10 mouse cellular contexts compared by ENCODE assay signal in genomic region chr8:121234915-121235314, GRCm38 (mm10).
DNase-seq lines count a peak whose midpoint lies in the region; ATAC-seq and TF ChIP-seq lines count a peak whose summit lies in the region.
"Had no signal": no experiment of that assay in that cellular context is flagged by ENCODE, and none has a peak within 500 bp of the region (broad histone marks: within the 10 kb centered on the region; RNA-seq: fewer than 3 reads in every experiment).

No protein-coding gene starts in this region.

- no peak overlapping the region for H3K27ac ChIP-seq in intestine, postnatal 0 days (ENCODE audit: low read depth, low read length)
- no peak overlapping the region for H3K27ac ChIP-seq in intestine, embryonic 15.5 days
- no peak overlapping the region for H3K27ac ChIP-seq in bone marrow, adult 2 months (ENCODE audit: control insufficient read depth, insufficient read depth, low read depth, low read length, poor library complexity)
- H3K27ac ChIP-seq: neural tube, embryonic 12.5 days had no signal

- 70% methylated on average over 7 of the region's 7 CpGs for WGBS in intestine, postnatal 0 days
- WGBS in intestine, embryonic 15.5 days = 69% methylated on average over 7 of the region's 7 CpGs
- 64% methylated on average over 7 of the region's 7 CpGs for WGBS in bone marrow, adult 2 months

- ATAC-seq in intestine, postnatal 0 days = no peak
- ATAC-seq in intestine, embryonic 15.5 days = no peak

- no peak overlapping the region for H3ac ChIP-seq in C2C12 (ENCODE audit: control insufficient read depth, insufficient read length, low read depth)

- no peaks in the 10 kb centered on the region for H3K36me3 ChIP-seq in intestine, postnatal 0 days (ENCODE audit: control insufficient read depth, insufficient read depth)
- H3K36me3 ChIP-seq in intestine, embryonic 15.5 days = no peaks in the 10 kb centered on the region
- no peaks in the 10 kb centered on the region for H3K36me3 ChIP-seq in C2C12 (ENCODE audit: control insufficient read depth, insufficient read depth)
- H3K36me3 ChIP-seq: neural tube, embryonic 12.5 days had no signal

- no peak for TF ChIP-seq POLR2A in bone marrow, adult 2 months (IDR thresholded peaks at IDR 0.05; ENCODE audit: borderline replicate concordance, control insufficient read depth, low read depth, low read length)

- no peak overlapping the region for H3K4me3 ChIP-seq in intestine, postnatal 0 days (ENCODE audit: low read depth, low read length)
- H3K4me3 ChIP-seq in intestine, embryonic 15.5 days (replicated peaks) = no peak overlapping the region
- no peak overlapping the region for H3K4me3 ChIP-seq in C2C12 (ENCODE audit: insufficient read depth, poor library complexity, severe bottlenecking)
- H3K4me3 ChIP-seq in bone marrow, adult 2 months (replicated peaks; ENCODE audit: control insufficient read depth, low read depth, low read length) = no peak overlapping the region
- H3K4me3 ChIP-seq: erythroblast, embryonic 14.5 days; neural tube, embryonic 12.5 days had no signal

- peak; percentile 73 for TF ChIP-seq CTCF in intestine, postnatal 0 days (IDR thresholded peaks at IDR 0.05; ENCODE audit: low read depth)
- TF ChIP-seq CTCF in C2C12 (IDR thresholded peaks at IDR 0.05; ENCODE audit: control insufficient read depth, insufficient read depth, insufficient read length) = peak; percentile 65
- TF ChIP-seq CTCF in bone marrow, adult 2 months (IDR thresholded peaks at IDR 0.05; ENCODE audit: control insufficient read depth, insufficient read depth, low read length) = peak; percentile 61

- DNase-seq in lung, postnatal 36 days = peak; percentile 11
- DNase-seq in right cerebral cortex, postnatal 10 days (ENCODE audit: low spot score in 2 of 2) = no peak
- DNase-seq in gastrocnemius, adult 18-20 months (ENCODE audit: low spot score) = no peak
- no peak for DNase-seq in urinary bladder, postnatal 4 days (ENCODE audit: low spot score in 2 of 2)

- 0 out of 2 replicates have a peak, but pooled peaks cover 3% of the 10 kb centered on the region for H3K27me3 ChIP-seq in intestine, postnatal 0 days (replicated peaks; ENCODE audit: control insufficient read depth, insufficient read depth, low read length)
- H3K27me3 ChIP-seq in intestine, embryonic 15.5 days (replicated peaks) = no peaks in the 10 kb centered on the region; the same call in 1 of the 2 replicates
- no peaks in the 10 kb centered on the region for H3K27me3 ChIP-seq in C2C12 (ENCODE audit: control insufficient read depth, insufficient read depth, insufficient read length)
- H3K27me3 ChIP-seq: neural tube, embryonic 12.5 days had no signal

- no peaks in the 10 kb centered on the region for H3K4me1 ChIP-seq in intestine, postnatal 0 days (replicated peaks; ENCODE audit: control insufficient read depth, insufficient read depth, low read length)
- H3K4me1 ChIP-seq in intestine, embryonic 15.5 days (replicated peaks) = no peaks in the 10 kb centered on the region
- no peaks in the 10 kb centered on the region for H3K4me1 ChIP-seq in bone marrow, adult 2 months (ENCODE audit: control insufficient read depth, insufficient read depth, low read length)
- H3K4me1 ChIP-seq: neural tube, embryonic 12.5 days had no signal

- no peak overlapping the region for H3K4me2 ChIP-seq in intestine, postnatal 0 days (replicated peaks; ENCODE audit: low read depth)
- no peak overlapping the region for H3K4me2 ChIP-seq in intestine, embryonic 15.5 days (replicated peaks)
- H3K4me2 ChIP-seq: neural tube, embryonic 12.5 days had no signal

- no peaks in the 10 kb centered on the region for H3K79me3 ChIP-seq in C2C12 (ENCODE audit: low read depth)

- no peaks in the 10 kb centered on the region for H3K79me2 ChIP-seq in C2C12 (ENCODE audit: control insufficient read depth, insufficient read depth)

- H3K9me3 ChIP-seq in intestine, postnatal 0 days (ENCODE audit: control insufficient read depth) = no peaks in the 10 kb centered on the region
- no peaks in the 10 kb centered on the region for H3K9me3 ChIP-seq in intestine, embryonic 15.5 days
- H3K9me3 ChIP-seq: neural tube, embryonic 12.5 days had no signal

- H3K9ac ChIP-seq in intestine, postnatal 0 days (ENCODE audit: low read depth, low read length) = no peak overlapping the region
- H3K9ac ChIP-seq in intestine, embryonic 15.5 days = no peak overlapping the region
- H3K9ac ChIP-seq: neural tube, embryonic 12.5 days had no signal

TF ChIP-seq in C2C12, 6 proteins besides CTCF, POLR2A, EP300 and RAD21:
- no peak for TF ChIP-seq MYOG (IDR thresholded peaks at IDR 0.05; ENCODE audit: control insufficient read depth, extremely low read depth, insufficient read length)
- no peak for TF ChIP-seq CEBPB (IDR thresholded peaks at IDR 0.05; ENCODE audit: low read depth)
- TF ChIP-seq MYOD1 (IDR thresholded peaks at IDR 0.05; ENCODE audit: control insufficient read depth, insufficient read length, low read depth) = no peak
- TF ChIP-seq USF1 (IDR thresholded peaks at IDR 0.05; ENCODE audit: low read depth) = no peak
- TF ChIP-seq FOSL1 (IDR thresholded peaks at IDR 0.05; ENCODE audit: insufficient read depth, low read length, poor library complexity, severe bottlenecking) = no peak
- no peak for TF ChIP-seq MAX (IDR thresholded peaks at IDR 0.05)
